Mouse (Mus musculus) heart, postnatal 0 days (tissue): ENCODE measurements around the gene Slc9a2. TPM values are rescaled to one million over a fixed set of nuclear protein-coding genes. Genes with fewer than 3 reads are reported as not detected.

ENCODE experiments used
- ATAC-seq: fragments of 200-750 bp; cut with Nextera tagmentation; 2 replicates; pipeline ENCODE4 v1.8.0; 2017; ENCODE audit warnings: low read depth, moderate number of reproducible peaks, moderate library complexity; ENCODE audit not compliant: insufficient read depth
- DNase-seq: peaks from one replicate; pipeline ENCODE4 v3.0.0-alpha.2; 2016; ENCODE audit warnings: low spot score
- H3K27ac ChIP-seq: fragments of 300-500 bp; sonication (generic); 2 replicates; pipeline ENCODE4 v1.5.1; 2014; ENCODE audit warnings: low read depth, mild to moderate bottlenecking
- H3K27me3 ChIP-seq: fragments of 300-500 bp; sonication (generic); 2 replicates; pipeline ENCODE4 v1.6.1; 2014; ENCODE audit warnings: low read length, mixed read lengths; ENCODE audit not compliant: control insufficient read depth, insufficient read depth
- H3K36me3 ChIP-seq: fragments of 300-500 bp; sonication (generic); replicated peaks from 2 replicates; pipeline ENCODE4 v1.6.1; 2014; ENCODE audit warnings: low read length, mixed read lengths; ENCODE audit not compliant: control insufficient read depth, insufficient read depth
- H3K4me1 ChIP-seq: fragments of 300-500 bp; sonication (generic); 2 replicates; pipeline ENCODE4 v1.6.1; 2014; ENCODE audit warnings: antibody characterized with exemption; ENCODE audit not compliant: control insufficient read depth, insufficient read depth
- H3K4me2 ChIP-seq: fragments of 300-500 bp; sonication (generic); 2 replicates; pipeline ENCODE4 v1.6.1; 2014; ENCODE audit warnings: low read depth, mild to moderate bottlenecking, low read length, moderate library complexity
- H3K4me3 ChIP-seq: fragments of 300-500 bp; sonication (generic); 2 replicates; pipeline ENCODE4 v1.5.1; 2014; ENCODE audit warnings: low read depth, low read length
- H3K9ac ChIP-seq: fragments of 300-500 bp; sonication (generic); replicated peaks from 2 replicates; pipeline ENCODE4 v1.6.1; 2014; ENCODE audit warnings: low read depth, low read length, mixed read lengths
- H3K9me3 ChIP-seq: fragments of 300-500 bp; sonication (generic); replicated peaks from 2 replicates; pipeline ENCODE4 v1.6.1; 2016; ENCODE audit warnings: low read length; ENCODE audit not compliant: control insufficient read depth
- CTCF ChIP-seq: IDR thresholded peaks from 2 replicates; pipeline ENCODE4 v1.5.1; 2016; ENCODE audit warnings: antibody characterized with exemption, control low read depth, low read depth
- EP300 ChIP-seq: IDR thresholded peaks from 2 replicates; pipeline ENCODE4 v1.6.1; 2016; ENCODE audit warnings: antibody characterized with exemption, low read depth
- WGBS: fragments of 180-500 bp; shearing (Covaris S2); extraction: QIAGEN DNeasy Blood & Tissue Kit; methylation state at CpG from one replicate; pipeline ENCODE4 v1.1.7; 2014; 5-methylcytosine and 5-hydroxymethylcytosine counted together
- polyA plus RNA-seq: library from polyadenylated mRNA; unstranded; fragments of >200 nt; fragmentation: Nextera tagmentation; extraction: Ambion mirVana; gene quantifications from 2 replicates; pipeline ENCODE4 v1.2.1, GENCODE M21; 2015
- total RNA-seq: library from RNA; depleted of rRNA; stranded (reverse); fragments of >200 nt; gene quantifications from 2 replicates; pipeline ENCODE4 v1.2.3, GENCODE M21; 2014; ENCODE audit warnings: low replicate concordance

The Slc9a2 gene
- total and polyA plus RNA-seq, 2 experiments from 2014 or later: 0.64 to 4.6 TPM

- Histone ChIP-seq H3K4me1 (no peaks in the 10 kb centered on the region), H3K4me2 (no peak overlapping the region), H3K9ac (no peak overlapping the region), H3K36me3 (no peaks in the 10 kb centered on the region), H3K4me3 (no peak overlapping the region), H3K9me3 (no peaks in the 10 kb centered on the region), H3K27ac (no peak overlapping the region), H3K27me3 (no peaks in the 10 kb centered on the region)
- no peak for ATAC-seq
- 75% methylated on average over 2 of the region's 2 CpGs for WGBS
- no peak for TF ChIP-seq CTCF
- no peak for TF ChIP-seq EP300
- no peak for DNase-seq
Measured at GRCm38 (mm10) chr1:40740739-40741138, 60.4 kb downstream of the Slc9a2 start.

DNA sequence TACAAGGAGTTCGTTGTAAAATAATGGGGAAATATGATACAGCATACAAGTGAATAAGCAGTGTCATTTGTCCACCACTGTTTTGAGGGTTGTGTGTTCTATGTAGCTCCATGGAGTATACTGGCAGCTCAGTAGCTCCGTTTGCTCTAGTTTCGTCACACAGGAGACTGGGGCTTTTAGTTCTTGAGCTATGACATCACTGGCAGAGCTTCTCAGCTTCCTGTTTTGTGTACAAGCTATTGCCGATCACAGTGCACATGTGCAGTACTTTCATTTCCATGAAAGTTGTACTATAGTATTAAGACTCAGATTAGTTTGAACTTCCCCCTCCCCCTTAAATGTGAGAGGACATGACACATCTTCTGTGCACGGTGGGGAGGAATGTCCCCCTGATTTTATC lies 65.7 kb downstream of the Slc9a2 start:
- Histone ChIP-seq H3K9ac (no peak overlapping the region), H3K4me2 (no peak overlapping the region), H3K9me3 (no peaks in the 10 kb centered on the region), H3K27me3 (no peaks in the 10 kb centered on the region), H3K4me3 (no peak overlapping the region), H3K36me3 (no peaks in the 10 kb centered on the region), H3K27ac (no peak overlapping the region), H3K4me1 (no peaks in the 10 kb centered on the region)
- 49% methylated on average over 5 of the region's 5 CpGs for WGBS
- DNase-seq: no peak
- no peak for ATAC-seq
- TF ChIP-seq EP300 (no peak), CTCF (no peak)

DNA sequence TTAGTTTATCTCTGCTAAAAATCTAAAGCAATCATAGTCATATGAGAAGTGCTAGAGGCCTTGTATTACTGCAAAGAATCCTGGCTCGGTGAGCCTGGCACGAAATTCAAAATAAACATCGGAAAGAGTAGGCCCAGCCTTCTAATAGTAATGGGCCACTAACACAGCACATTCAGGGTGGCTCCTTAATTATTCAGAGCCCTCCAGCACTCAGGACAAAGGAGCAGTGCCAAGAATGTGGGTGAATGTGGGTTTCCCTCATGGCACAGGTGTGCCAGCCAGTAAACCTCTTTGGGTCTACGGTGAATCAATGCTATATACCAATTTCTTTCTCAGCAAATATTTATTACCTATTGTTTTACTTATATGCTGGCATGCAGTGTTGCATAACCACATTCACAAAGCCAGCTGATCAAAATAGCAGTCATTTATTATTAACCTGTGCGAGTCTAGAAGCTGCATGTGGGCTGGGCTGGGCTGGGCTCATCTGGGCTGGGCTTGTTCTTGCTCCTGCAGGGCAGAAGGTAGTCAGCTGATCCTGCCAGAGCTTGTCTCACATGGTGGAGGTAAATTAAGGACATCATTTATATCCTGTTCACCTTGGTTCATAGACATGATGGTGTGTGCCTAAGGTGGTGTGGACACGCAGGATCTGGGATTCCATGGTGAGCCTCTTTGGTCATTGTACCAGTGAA lies 79.5 kb downstream of the Slc9a2 start:
- H3K27ac ChIP-seq: no peak overlapping the region
- no peaks in the 10 kb centered on the region for H3K36me3 ChIP-seq
- 81% methylated on average over 6 of the region's 6 CpGs for WGBS
- H3K9ac ChIP-seq: no peak overlapping the region
- no peak for DNase-seq
- no peak for ATAC-seq
- no peaks in the 10 kb centered on the region for H3K4me1 ChIP-seq
- H3K9me3 ChIP-seq: no peaks in the 10 kb centered on the region
- H3K4me3 ChIP-seq: no peak overlapping the region
- TF ChIP-seq EP300: no peak
- no peak for TF ChIP-seq CTCF
- H3K4me2 ChIP-seq: no peak overlapping the region
- no peaks in the 10 kb centered on the region for H3K27me3 ChIP-seq

DNA sequence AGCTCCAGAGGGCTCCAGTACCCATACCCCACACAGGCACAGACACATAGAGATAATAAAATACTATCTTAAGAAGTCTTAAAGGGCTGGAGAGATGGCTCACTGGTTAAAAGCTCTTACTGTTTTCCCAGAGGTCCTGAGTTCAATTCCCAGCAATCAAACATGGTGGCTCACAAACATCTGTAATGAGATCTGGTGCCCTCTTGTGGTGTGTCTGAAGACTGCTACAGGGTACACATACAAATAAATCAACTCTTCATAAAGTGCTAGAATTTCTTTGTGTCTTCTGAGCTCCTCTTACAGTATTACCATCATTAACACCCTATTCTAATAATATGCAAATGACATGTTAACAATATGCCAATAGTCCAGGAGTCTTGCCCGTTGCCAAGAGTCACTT lies 83.7 kb downstream of the Slc9a2 start:
- WGBS: 83% methylated on average over 1 of the region's 1 CpGs
- no peak for ATAC-seq
- no peak overlapping the region for H3K27ac ChIP-seq
- H3K4me1 ChIP-seq: no peaks in the 10 kb centered on the region
- no peak overlapping the region for H3K4me3 ChIP-seq
- H3K9me3 ChIP-seq: no peaks in the 10 kb centered on the region
- DNase-seq: no peak
- no peaks in the 10 kb centered on the region for H3K36me3 ChIP-seq
- TF ChIP-seq CTCF (no peak), EP300 (no peak)
- H3K27me3 ChIP-seq: no peaks in the 10 kb centered on the region
- no peak overlapping the region for H3K4me2 ChIP-seq
- H3K9ac ChIP-seq: no peak overlapping the region

GRCm38 (mm10) chr1:40764701-40765275 lies 84.4 kb downstream of the Slc9a2 start:
- 66% methylated on average over 15 of the region's 15 CpGs for WGBS
- no peak for TF ChIP-seq EP300
- no peak for TF ChIP-seq CTCF

GRCm38 (mm10) chr1:40765521-40765920 lies 85.1 kb downstream of the Slc9a2 start:
- 91% methylated on average over 12 of the region's 12 CpGs for WGBS
- Histone ChIP-seq H3K4me2 (no peak overlapping the region), H3K9me3 (no peaks in the 10 kb centered on the region), H3K27me3 (no peaks in the 10 kb centered on the region), H3K4me1 (no peaks in the 10 kb centered on the region), H3K4me3 (no peak overlapping the region), H3K9ac (no peak overlapping the region), H3K27ac (no peak overlapping the region), H3K36me3 (no peaks in the 10 kb centered on the region)
- no peak for DNase-seq
- TF ChIP-seq CTCF (no peak), EP300 (no peak)
- ATAC-seq: no peak

More at GRCm38 (mm10) chr1:40764701-40765275, 84.4 kb downstream of the Slc9a2 start:
- no peak overlapping the region for H3K4me3 ChIP-seq
- no peak overlapping the region for H3K27ac ChIP-seq
- no peaks in the 10 kb centered on the region for H3K9me3 ChIP-seq
- H3K4me1 ChIP-seq: no peaks in the 10 kb centered on the region
- no peak overlapping the region for H3K9ac ChIP-seq
- ATAC-seq (no peak), DNase-seq (no peak)
- H3K36me3 ChIP-seq: no peaks in the 10 kb centered on the region
- H3K4me2 ChIP-seq: no peak overlapping the region
- H3K27me3 ChIP-seq: no peaks in the 10 kb centered on the region
